Mouse (Mus musculus) testis, adult 2 months (tissue): Measurements from ENCODE around the gene Dnajc28. TPM values are rescaled to one million over a fixed set of nuclear protein-coding genes. Genes with fewer than 3 reads are reported as not detected.
A peak's percentile ranks its signal among the peaks of the same experiment; 100 is the strongest.

Experiments used
- H3K27ac ChIP-seq: fragments of 200-500 bp; 2 replicates; pipeline ENCODE4 v1.5.1; 2012; ENCODE audit warnings: low read depth, low read length; ENCODE audit not compliant: control insufficient read depth, insufficient read depth
- H3K27me3 ChIP-seq: fragments of 200-500 bp; 2 replicates; pipeline ENCODE4 v1.6.1; 2012; ENCODE audit warnings: mild to moderate bottlenecking, low read length, moderate library complexity; ENCODE audit not compliant: control insufficient read depth, insufficient read depth
- H3K36me3 ChIP-seq: fragments of 200-500 bp; 2 replicates; pipeline ENCODE4 v1.6.1; 2012; ENCODE audit warnings: mild to moderate bottlenecking, low read length; ENCODE audit not compliant: control insufficient read depth, insufficient read depth
- H3K4me1 ChIP-seq: fragments of 200-500 bp; 2 replicates; pipeline ENCODE4 v1.6.1; 2012; ENCODE audit warnings: low read length; ENCODE audit not compliant: control insufficient read depth, insufficient read depth
- H3K4me3 ChIP-seq: fragments of 200-500 bp; 2 replicates; pipeline ENCODE4 v1.5.1; 2012; ENCODE audit warnings: low read depth, mild to moderate bottlenecking, low read length, moderate library complexity, mixed read lengths; ENCODE audit not compliant: control insufficient read depth
- CTCF ChIP-seq: fragments of 200-500 bp; IDR thresholded peaks from 2 replicates; pipeline ENCODE4 v1.5.1; 2012; ENCODE audit warnings: low read depth, mild to moderate bottlenecking, inconsistent platforms, low read length, moderate library complexity; ENCODE audit not compliant: control insufficient read depth, insufficient read depth, insufficient replicate concordance
- POLR2A ChIP-seq: fragments of 200-500 bp; IDR thresholded peaks from 2 replicates; pipeline ENCODE4 v1.6.1; 2012; ENCODE audit warnings: low read depth, mild to moderate bottlenecking, inconsistent platforms, low read length, moderate library complexity; ENCODE audit not compliant: control insufficient read depth
- polyA plus RNA-seq: library from polyadenylated mRNA; depleted of rRNA; stranded (reverse); fragments of >200 nt; gene quantifications from 2 replicates; pipeline ENCODE4 v1.2.3, GENCODE M21; 2012

The Dnajc28 gene
- polyA plus RNA-seq, 1 experiment, result 12.5 TPM

DNA sequence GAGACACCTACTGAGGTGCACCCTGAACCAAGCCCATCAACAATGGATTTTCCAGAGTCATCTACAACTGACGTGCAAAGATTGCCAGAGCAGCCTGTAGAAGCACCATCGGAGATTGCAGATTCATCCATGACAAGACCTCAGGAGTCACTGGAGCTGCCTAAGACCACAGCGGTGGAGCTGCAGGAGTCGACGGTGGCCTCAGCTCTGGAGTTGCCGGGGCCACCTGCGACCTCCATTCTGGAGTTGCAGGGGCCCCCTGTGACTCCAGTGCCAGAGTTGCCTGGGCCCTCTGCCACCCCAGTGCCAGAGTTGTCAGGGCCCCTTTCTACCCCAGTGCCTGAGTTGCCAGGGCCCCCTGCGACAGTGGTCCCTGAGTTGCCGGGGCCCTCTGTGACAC lies 36.5 kb upstream of the Dnajc28 start:
- no peak for TF ChIP-seq CTCF
- no peak for TF ChIP-seq POLR2A
- no peaks in the 10 kb centered on the region for H3K27me3 ChIP-seq
- peaks cover 19% of the 10 kb centered on the region for H3K36me3 ChIP-seq
- peak overlapping the region; percentile 37; the same call in 1 of the 2 replicates for H3K27ac ChIP-seq
- H3K4me1 ChIP-seq, result peaks cover 2% of the 10 kb centered on the region
- H3K4me3 ChIP-seq, result peak overlapping the region; percentile 69

DNA sequence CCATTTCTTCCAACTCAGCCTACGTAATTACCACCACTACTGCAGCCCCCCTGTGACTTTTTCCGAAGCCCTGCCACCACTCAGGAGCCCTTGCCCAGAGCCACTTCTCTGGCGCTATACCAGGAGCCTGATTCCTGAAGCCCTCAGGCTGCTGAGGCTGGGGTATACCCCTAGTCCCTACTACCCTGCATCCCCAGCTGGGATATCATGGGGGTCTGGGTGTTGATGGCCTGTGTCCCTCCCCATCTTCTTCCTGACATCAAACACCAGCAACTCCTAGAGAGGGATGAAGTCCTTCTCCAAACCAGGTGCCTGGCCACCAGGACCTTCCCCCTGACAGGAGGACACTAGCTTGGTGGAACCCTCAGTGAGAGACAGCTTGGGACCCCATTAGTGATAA lies 33.4 kb upstream of the Dnajc28 start:
- no peaks in the 10 kb centered on the region for H3K27me3 ChIP-seq
- H3K27ac ChIP-seq, result no peak overlapping the region
- peaks cover 5% of the 10 kb centered on the region for H3K4me1 ChIP-seq
- no peak overlapping the region for H3K4me3 ChIP-seq
- H3K36me3 ChIP-seq, result peaks cover 7% of the 10 kb centered on the region
- TF ChIP-seq POLR2A, result no peak
- no peak for TF ChIP-seq CTCF

DNA sequence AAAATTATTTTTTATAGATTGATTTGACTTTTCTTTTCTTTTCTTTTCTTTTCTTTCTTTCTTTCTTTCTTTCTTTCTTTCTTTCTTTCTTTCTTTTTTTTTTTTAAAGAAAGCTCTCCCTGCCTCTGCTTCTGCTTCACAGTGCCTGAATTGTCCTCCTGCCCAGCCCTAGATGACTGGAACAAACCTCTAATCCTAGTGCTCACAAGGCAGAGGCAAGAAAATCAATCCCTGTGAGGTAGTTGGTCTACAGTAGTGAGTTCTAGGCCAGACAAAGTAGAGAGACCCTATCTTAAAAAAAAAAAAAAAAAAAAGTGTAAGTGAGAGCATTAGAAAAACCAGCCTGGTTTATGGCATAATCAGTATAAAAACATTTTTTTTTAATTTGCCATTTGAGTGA lies 31.0 kb upstream of the Dnajc28 start:
- Histone ChIP-seq H3K27me3 (no peaks in the 10 kb centered on the region), H3K27ac (no peak overlapping the region), H3K4me3 (no peak overlapping the region), H3K36me3 (peaks cover 3% of the 10 kb centered on the region), H3K4me1 (peaks cover 7% of the 10 kb centered on the region)
- TF ChIP-seq POLR2A, result no peak
- no peak for TF ChIP-seq CTCF

DNA sequence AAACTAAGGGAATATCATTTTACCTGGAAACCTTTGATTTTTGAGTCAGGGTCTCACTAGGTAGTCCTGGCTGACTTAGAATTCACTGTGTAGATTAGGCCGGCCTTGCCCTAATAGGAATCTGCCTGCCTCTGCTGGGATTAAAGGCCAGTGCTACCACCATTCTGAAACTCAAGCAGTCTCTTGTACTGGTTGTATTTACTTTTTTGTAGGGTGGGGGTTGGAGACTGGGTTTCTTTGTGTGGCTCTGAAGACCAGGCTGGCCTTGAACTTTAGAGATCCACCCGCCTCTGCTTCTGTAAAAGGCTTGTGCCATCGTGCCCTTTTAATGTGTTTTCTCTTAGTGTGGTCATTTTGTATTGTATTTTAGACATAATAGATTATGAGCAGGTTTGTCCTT lies 30.4 kb upstream of the Dnajc28 start:
- H3K27me3 ChIP-seq, result no peaks in the 10 kb centered on the region
- H3K36me3 ChIP-seq, result peaks cover 3% of the 10 kb centered on the region
- no peak for TF ChIP-seq CTCF
- TF ChIP-seq POLR2A, result no peak
- H3K4me1 ChIP-seq, result peaks cover 7% of the 10 kb centered on the region
- peak overlapping the region; percentile 60 for H3K4me3 ChIP-seq
- H3K27ac ChIP-seq, result peak overlapping the region; percentile 13; the same call in 1 of the 2 replicates

DNA sequence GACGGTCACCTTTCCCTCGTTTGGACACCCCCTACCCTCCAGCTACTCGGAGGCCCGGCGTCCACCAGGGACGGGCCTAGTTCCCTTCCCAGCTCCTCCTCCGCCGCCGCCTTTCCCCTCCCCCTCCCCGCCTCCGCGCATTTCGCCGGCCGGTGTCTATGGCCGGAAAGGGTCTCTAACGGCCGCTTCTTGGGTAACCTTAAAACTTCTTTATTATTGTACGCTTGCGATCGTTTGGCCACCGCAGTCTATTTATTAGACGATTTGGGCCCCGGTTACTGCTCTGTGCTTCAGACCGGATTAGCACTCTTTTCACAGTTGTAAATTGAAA lies 29.4 kb upstream of the Dnajc28 start:
- H3K4me3 ChIP-seq, result peak overlapping the region; percentile 91
- peaks cover 7% of the 10 kb centered on the region for H3K4me1 ChIP-seq
- TF ChIP-seq CTCF, result peak; percentile 13; the same call in 1 of the 2 replicates
- TF ChIP-seq POLR2A, result no peak
- no peaks in the 10 kb centered on the region for H3K27me3 ChIP-seq
- H3K36me3 ChIP-seq, result peaks cover 1% of the 10 kb centered on the region
- peak overlapping the region; percentile 95 for H3K27ac ChIP-seq

DNA sequence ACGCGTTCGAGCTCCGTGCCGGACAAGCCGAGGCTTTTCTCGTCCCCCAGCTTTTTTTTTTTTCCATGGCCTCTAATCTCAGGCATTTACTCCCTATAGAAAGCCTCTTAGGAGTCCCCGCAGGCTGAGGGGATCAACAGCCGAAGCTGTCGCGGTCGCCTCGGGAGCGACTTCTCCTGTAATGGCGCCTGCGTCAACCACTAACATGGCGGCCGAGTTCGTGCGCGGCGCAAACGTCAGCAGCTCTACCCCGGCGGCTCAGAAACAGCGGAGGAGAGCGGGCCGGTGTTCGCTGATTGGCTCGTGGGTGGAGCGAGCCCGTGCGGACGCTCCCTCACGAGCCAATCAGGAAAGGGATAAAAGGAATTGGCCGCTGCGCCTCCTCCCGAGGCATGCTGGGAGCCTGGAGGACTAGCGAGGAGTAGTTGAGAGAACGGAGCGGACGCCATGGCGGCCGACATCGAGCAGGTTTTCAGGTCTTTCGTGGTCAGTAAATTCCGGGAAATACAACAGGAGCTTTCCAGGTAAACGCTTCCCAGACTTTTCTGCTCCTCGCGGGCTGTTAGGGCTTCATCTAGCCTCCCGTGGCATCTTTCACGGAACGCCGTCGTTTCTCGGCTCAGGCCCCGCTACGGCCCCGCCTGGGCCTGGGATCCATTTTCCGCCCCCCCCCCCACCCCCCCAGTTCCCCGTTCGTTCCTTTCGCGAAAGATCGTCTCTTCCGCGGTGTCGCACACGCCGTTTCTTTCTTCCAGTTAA lies 28.8 kb upstream of the Dnajc28 start, which contains the start of gene Son:
Son (plus strand) TSS at position 46 of the 759 bp plus-strand sequence.
- H3K4me3 ChIP-seq, result peak within 1 kb of the TSS; percentile 91
- H3K27me3 ChIP-seq, result no peaks in the 10 kb centered on the region
- peaks cover 7% of the 10 kb centered on the region for H3K4me1 ChIP-seq
- TF ChIP-seq POLR2A (peak; percentile 100), CTCF (no peak)
- H3K27ac ChIP-seq, result peak within 1 kb of the TSS; percentile 95
- peaks cover 1% of the 10 kb centered on the region for H3K36me3 ChIP-seq

DNA sequence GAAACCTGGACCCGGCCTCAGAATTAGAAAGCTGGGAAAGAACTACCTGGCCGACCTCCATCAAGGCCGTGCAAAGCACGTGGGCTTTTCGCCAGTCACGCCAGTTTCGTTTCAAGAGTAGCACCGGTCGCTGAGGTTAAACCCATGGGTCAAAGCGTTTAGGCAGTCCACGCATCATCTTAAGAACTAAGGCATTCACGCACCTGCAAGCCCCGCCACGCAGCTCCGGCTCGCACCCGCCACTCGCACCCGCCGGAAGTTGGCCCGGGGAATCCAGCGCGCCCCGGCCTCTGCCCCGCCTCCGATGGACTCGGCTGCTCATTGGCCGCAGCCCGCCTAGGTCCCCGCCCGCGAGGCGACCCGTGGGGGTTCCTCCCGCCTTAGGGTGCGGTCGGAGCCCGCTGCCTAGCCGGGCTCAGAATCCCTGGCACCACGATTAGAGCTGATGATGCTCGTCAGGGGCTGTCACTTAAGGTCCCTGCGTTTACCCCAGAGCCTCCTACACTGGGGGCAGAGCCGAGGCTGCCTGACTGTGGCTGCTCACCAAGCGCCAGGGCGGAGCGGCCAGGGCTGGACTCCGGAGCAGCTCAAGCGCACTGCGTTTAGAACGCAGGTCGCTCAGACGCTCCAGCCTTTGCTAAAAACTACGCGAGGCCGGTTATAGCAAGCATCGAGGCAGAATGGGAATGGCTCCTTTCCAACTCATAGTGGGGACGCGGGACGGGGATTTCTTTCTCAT lies 28.0 kb upstream of the Dnajc28 start, which contains the start of gene Gart:
Gart (minus strand) TSS at position 272 of the 739 bp plus-strand sequence.
- Histone ChIP-seq H3K27ac (peak within 1 kb of the TSS; percentile 95), H3K27me3 (no peaks in the 10 kb centered on the region), H3K36me3 (peaks cover under 1% of the 10 kb centered on the region), H3K4me3 (peak within 1 kb of the TSS; percentile 91), H3K4me1 (peaks cover 5% of the 10 kb centered on the region)
- TF ChIP-seq POLR2A (peak; percentile 90), CTCF (no peak)
